Mouse (Mus musculus) megakaryocyte, embryonic 14.5 days (primary cell): ENCODE measurements around the gene Tfcp2l1. TPM values are rescaled to one million over a fixed set of nuclear protein-coding genes. Genes with fewer than 3 reads are reported as not detected.

Experiments
- H3K27me3 ChIP-seq: replicated peaks from 2 replicates; pipeline ENCODE3; 2012; ENCODE audit warnings: inconsistent platforms
- H3K36me3 ChIP-seq: replicated peaks from 2 replicates; pipeline ENCODE3; 2012; ENCODE audit warnings: low read length, inconsistent platforms, mixed read lengths
- H3K4me1 ChIP-seq: 2 replicates; pipeline ENCODE4 v1.6.1; 2012; ENCODE audit warnings: inconsistent platforms
- H3K4me3 ChIP-seq: replicated peaks from 2 replicates; pipeline ENCODE3; 2012; ENCODE audit warnings: moderate library complexity, mild to moderate bottlenecking, inconsistent platforms
- H3K9me3 ChIP-seq: 2 replicates; pipeline ENCODE4 v1.6.1; 2012; ENCODE audit warnings: inconsistent platforms
- FLI1 ChIP-seq: IDR thresholded peaks from 2 replicates; pipeline ENCODE4 v1.6.1; 2012; ENCODE audit warnings: low read length, inconsistent platforms, mixed read lengths
- GATA1 ChIP-seq: IDR thresholded peaks from 3 replicates; pipeline ENCODE4 v1.6.1; 2012; ENCODE audit warnings: mixed read lengths, low read length, inconsistent platforms, borderline replicate concordance
- polyA plus RNA-seq: library from polyadenylated mRNA; stranded (reverse); fragments of >175 nt; gene quantifications from 2 replicates; pipeline ENCODE4 v1.2.3, GENCODE M21; 2012; ENCODE audit warnings: low replicate concordance; ENCODE audit not compliant: insufficient read depth

Gene Tfcp2l1
- polyA plus RNA-seq, 1 experiment = not detected

DNA sequence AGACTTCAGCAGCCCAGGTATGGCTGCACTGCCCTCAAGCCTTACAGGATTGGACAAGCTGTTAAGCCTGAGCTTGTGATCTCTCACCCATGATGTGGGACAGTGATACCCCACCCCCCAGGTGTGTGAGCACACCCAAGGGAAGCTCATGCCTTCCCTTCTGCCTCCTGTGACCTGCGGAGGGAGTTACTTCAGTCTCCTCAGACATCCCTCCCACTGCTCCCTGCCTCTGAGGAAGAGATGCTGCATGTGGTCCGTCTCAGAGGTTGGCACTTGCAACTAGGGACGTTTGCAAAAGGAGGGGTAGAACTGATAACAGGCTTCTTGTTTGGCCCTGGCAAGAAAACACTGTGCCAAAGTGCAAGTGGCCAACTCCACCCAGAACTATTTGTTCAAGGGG is 4.9 kb upstream of the Tfcp2l1 start:
- Histone ChIP-seq H3K4me1 (peaks cover 11% of the 10 kb centered on the region), H3K36me3 (no peaks in the 10 kb centered on the region), H3K27me3 (peaks cover 32% of the 10 kb centered on the region), H3K9me3 (no peaks in the 10 kb centered on the region), H3K4me3 (no peak overlapping the region)
- no peak for TF ChIP-seq GATA1
- no peak for TF ChIP-seq FLI1

DNA sequence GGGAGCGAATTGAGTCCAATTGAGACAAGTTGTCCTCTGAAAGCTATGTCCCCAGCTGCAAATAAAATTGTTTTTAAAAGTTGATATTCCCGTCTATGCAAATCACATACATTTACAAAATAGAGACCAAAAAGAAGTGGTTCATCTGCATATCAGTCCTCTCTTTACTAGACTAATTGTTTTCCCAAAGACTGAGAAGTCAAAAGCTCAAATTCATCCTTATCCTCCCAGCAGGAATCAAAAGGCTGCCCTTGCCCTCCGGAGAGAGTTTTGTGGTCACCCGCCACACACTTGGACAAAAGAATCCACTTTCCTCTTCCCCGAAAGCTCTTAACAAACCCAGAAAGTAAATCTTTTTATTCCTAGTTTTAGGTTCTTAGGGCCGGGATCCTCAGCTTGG is 2.3 kb upstream of the Tfcp2l1 start:
- Histone ChIP-seq H3K4me1 (peaks cover 17% of the 10 kb centered on the region), H3K4me3 (no peak overlapping the region), H3K36me3 (no peaks in the 10 kb centered on the region), H3K9me3 (no peaks in the 10 kb centered on the region), H3K27me3 (peaks cover 51% of the 10 kb centered on the region)
- TF ChIP-seq FLI1 = no peak
- TF ChIP-seq GATA1 = no peak

DNA sequence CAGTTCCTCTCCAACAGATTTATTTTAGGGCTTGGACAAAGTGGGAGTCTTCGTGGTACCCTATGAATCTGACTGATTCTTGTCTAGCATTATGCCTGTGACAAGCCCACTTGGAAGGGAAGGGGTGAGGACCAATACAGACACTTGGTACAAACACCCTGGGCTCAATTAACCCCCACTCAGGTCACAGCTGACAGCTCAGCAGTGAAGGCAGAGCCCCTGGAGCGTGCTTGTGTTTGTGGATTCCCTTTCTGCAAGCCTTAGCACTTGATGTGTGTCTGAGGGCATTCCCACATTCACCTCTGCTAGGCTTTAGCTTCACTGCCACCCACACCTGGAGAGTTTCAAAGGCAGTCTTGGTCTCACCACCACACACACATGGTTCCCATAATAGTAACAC is 1.8 kb upstream of the Tfcp2l1 start:
- H3K27me3 ChIP-seq = peaks cover 54% of the 10 kb centered on the region
- no peak overlapping the region for H3K4me3 ChIP-seq
- H3K9me3 ChIP-seq = no peaks in the 10 kb centered on the region
- no peaks in the 10 kb centered on the region for H3K36me3 ChIP-seq
- TF ChIP-seq GATA1 (no peak), FLI1 (no peak)
- peaks cover 17% of the 10 kb centered on the region for H3K4me1 ChIP-seq

DNA sequence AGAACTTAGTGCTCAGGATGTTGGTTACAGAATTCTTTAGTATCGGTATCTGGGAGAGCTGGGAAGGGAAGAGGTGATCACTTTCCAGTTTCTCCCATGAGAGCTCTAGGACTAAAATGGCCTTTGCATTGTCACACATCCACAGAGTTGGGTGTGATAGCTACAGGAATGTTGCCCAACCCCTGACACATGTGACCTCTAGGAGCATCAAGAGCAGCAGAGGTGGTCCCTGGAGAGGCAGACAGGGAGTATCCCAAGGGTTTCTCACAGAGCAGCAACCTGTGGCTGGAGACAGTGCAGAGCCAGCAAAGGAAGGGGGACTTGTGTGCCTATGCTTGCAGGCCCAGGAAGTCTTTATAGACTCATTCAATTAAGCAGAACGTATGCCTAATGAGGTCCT is 1.3 kb upstream of the Tfcp2l1 start:
- Histone ChIP-seq H3K4me1 (peaks cover 17% of the 10 kb centered on the region), H3K9me3 (no peaks in the 10 kb centered on the region), H3K27me3 (peaks cover 54% of the 10 kb centered on the region), H3K36me3 (no peaks in the 10 kb centered on the region), H3K4me3 (no peak overlapping the region)
- TF ChIP-seq GATA1 (no peak), FLI1 (no peak)

DNA sequence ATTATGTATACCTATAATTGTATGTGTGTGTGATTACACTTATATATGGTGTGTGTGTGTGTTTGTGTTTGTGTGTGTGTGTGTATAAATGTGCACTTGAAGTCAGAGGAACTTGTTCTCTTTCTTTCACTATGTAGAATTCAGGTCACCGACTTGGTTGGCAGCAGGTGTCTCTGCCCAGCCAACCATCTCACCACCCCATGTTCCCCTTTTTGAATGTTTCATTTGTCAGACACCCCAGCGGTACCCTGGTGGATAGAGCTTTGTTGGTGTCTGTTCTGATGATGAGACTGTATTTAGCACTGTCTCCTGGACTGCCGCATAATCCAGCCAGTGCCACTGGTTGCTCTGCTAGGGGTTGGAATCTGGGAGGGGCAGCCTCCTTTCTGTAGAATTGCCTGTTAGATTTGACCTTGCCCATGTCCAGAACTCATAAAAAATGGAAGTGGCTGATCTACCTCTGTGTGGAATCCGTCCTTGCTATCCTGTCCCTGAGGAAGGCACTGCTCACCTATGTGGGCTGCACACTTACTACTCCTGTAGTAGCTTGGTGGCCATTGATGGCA is 5.8 kb downstream of the Tfcp2l1 start:
- no peak for TF ChIP-seq FLI1
- TF ChIP-seq GATA1 = no peak
- no peaks in the 10 kb centered on the region for H3K9me3 ChIP-seq
- no peak overlapping the region for H3K4me3 ChIP-seq
- no peaks in the 10 kb centered on the region for H3K36me3 ChIP-seq
- H3K4me1 ChIP-seq = no peaks in the 10 kb centered on the region
- H3K27me3 ChIP-seq = peaks cover 25% of the 10 kb centered on the region

DNA sequence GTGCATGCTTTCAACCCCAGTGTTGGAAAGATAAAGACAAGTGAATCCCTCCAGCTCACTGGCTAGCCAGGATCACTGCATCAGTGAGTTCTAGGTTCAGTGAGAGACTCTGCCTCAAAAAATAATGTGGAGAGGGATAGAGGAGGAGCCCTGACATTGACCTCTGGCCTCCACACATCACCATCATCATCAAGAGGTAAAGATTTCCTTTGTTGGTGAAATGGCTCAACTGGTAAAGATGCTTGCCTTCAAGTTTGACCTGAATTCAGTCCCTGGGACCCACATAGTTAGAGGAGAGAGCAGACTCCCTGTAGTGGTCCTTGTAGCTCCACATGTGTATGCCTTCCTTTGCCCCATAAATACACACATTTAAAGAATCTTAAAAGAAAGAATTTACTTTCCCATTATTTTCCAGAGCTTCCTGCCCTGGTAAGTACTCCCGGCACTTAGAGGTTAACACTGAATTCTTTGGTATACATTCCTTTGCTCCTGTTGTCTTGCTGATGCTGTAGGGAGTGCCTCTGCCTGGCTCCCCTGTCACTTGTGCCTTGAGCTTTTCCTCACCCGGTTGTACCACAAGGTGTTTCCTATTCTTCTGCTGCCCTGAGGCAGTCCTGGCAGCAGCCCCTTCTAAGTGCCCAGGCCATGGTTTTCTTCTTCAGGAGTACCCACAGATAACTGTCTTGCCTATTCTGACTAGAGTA is 14.7 kb downstream of the Tfcp2l1 start:
- TF ChIP-seq GATA1 (no peak), FLI1 (no peak)
- H3K27me3 ChIP-seq = peaks cover 12% of the 10 kb centered on the region
- no peaks in the 10 kb centered on the region for H3K36me3 ChIP-seq

DNA sequence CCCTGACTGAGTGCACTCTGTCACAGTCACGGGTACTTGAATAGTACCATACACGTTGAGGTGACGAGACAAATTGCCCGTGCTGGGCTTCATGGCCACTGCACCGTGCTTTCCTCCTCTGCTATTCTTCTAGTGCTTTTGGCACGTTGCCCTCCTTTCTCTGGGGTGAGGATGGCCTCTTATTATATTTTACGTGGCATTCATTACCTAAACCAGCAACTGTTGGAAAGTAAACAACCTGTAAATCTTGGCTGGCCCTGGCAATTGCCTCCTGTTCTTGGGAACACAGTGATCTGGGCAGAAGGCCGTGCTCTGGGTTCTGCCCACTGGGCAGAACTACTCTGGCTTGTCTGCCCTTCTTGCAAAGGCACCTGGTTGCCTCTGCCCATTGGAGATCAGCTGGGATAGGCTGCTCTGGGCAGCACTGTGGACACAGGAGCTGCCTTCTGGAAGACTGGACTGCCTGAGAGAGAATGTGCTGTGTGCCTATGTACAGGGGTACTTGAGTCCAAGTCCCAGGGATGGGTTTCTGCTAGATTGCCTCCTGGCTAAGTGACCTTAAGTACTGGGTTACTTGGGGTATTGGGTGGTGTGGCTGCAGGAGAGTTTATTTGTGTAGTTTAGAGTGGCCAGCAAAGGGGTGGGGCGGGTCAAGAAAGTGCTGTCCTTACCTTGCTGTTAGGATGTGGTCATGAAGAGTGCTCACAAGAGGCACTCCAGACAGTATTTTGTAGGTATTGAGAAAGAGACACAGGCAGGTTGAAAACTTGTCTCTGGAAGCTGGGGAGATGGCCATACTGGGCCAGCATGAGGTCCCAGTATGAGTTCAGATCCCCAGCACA is 15.6 kb downstream of the Tfcp2l1 start:
- Histone ChIP-seq H3K9me3 (no peaks in the 10 kb centered on the region; the same call in 1 of the 2 replicates), H3K4me3 (no peak overlapping the region), H3K4me1 (no peaks in the 10 kb centered on the region), H3K36me3 (no peaks in the 10 kb centered on the region), H3K27me3 (peaks cover 12% of the 10 kb centered on the region)
- no peak for TF ChIP-seq FLI1
- no peak for TF ChIP-seq GATA1

More for the DNA sequence above, 14.7 kb downstream of the Tfcp2l1 start:
- no peak overlapping the region for H3K4me3 ChIP-seq
- H3K4me1 ChIP-seq = no peaks in the 10 kb centered on the region
- H3K9me3 ChIP-seq = no peaks in the 10 kb centered on the region; the same call in 1 of the 2 replicates

DNA sequence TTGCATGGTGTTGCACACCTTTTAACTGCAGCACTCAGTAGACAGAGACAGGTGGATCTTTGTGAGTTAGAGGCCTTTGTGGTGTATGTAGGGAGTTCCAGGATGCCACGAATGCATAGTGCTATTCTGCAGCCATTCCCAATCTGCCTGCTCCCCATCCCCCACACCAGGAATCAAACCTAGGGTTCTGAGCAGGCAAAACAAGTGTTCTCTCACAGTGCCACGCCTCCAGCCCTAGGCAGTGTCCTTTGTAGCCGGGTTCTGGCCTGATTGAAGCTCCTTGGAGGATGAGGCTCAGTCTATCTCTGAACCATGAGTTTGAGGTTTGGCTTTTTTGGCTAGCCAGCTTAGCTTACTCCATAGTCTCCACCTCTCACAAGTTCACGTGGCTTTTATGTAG is 18.0 kb downstream of the Tfcp2l1 start:
- H3K9me3 ChIP-seq = no peaks in the 10 kb centered on the region; the same call in 1 of the 2 replicates
- H3K27me3 ChIP-seq = peaks cover 16% of the 10 kb centered on the region
- no peaks in the 10 kb centered on the region for H3K36me3 ChIP-seq
- no peaks in the 10 kb centered on the region for H3K4me1 ChIP-seq
- no peak overlapping the region for H3K4me3 ChIP-seq
- TF ChIP-seq FLI1 = no peak
- TF ChIP-seq GATA1 = no peak

DNA sequence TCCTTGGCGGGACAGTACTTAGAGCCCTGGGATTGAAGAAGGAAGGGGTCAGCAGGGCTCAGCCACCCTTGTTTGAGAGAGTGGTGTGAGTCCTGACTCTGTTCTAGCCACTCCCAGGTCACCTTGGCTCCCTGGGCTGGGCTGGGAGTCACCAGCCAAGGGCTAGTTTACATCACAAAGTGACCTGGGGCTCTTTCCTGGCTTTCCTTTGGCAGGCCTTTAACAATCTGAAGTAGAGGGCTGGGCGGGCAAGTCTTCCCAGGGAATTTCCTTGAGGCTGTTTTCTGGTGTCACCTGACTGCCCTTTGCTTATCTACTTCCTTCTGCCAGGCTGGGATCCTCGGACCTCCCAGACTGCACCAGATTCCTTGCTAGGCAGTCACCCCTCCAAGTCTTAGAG is 20.3 kb downstream of the Tfcp2l1 start:
- TF ChIP-seq GATA1 (no peak), FLI1 (no peak)
- Histone ChIP-seq H3K9me3 (no peaks in the 10 kb centered on the region; the same call in 1 of the 2 replicates), H3K4me3 (no peak overlapping the region), H3K36me3 (no peaks in the 10 kb centered on the region), H3K27me3 (peaks cover 16% of the 10 kb centered on the region), H3K4me1 (no peaks in the 10 kb centered on the region)

DNA sequence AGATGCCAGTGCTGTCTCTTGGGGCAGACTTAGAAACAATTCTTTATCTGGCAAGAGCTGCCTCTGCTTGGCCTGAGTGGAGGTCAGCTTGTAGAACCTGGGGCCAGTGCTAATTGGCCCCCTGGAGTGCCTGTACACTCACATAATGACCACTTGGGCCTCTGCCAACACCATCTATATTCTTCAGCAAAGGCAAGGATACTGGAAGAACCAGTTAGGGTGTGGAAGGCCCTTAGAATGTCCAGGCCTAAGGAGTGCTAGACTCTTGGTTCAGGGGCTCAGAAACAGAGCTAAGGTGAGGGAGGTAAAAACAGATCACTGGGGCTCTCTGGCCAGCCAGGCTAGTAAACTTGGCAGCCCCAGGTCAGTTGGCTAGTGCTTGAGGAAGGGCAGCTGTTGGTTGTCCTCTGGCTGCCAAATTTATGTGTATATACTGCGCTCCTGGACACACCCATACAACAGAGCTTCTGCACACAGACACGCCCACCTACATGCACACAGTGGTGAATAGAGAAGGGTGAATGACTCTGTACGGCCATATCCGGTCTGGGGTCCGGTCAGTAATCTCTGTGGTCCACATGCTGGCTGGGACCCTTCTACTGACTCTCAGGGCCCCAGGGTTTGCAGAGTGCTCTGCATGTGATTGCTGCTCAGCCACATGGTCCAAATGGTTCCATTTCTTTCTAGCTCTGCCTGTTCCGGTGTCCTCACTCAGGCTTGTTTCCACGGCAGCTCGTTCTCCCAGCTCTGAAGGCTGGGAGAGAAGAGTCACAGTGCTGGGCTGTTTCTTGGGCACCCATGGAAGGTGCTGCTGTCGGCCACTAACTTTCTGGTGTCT is 22.4 kb downstream of the Tfcp2l1 start:
- Histone ChIP-seq H3K36me3 (no peaks in the 10 kb centered on the region), H3K4me3 (no peak overlapping the region), H3K27me3 (peaks cover 8% of the 10 kb centered on the region), H3K9me3 (no peaks in the 10 kb centered on the region), H3K4me1 (no peaks in the 10 kb centered on the region)
- TF ChIP-seq FLI1 (no peak), GATA1 (no peak)
